Mouse (Mus musculus): ENCODE results near the gene Gm49387. TPM values are rescaled to one million over a fixed set of nuclear protein-coding genes. Genes with fewer than 3 reads are reported as not detected.
"Not testable (repeated sequence)": the region's sequence is repeated elsewhere in the genome, so short reads cannot be mapped to it uniquely, and the experiment has no call there.

The Gm49387 gene
- polyA plus RNA-seq, 1 experiment from 2014 or later: not detected

DNA sequence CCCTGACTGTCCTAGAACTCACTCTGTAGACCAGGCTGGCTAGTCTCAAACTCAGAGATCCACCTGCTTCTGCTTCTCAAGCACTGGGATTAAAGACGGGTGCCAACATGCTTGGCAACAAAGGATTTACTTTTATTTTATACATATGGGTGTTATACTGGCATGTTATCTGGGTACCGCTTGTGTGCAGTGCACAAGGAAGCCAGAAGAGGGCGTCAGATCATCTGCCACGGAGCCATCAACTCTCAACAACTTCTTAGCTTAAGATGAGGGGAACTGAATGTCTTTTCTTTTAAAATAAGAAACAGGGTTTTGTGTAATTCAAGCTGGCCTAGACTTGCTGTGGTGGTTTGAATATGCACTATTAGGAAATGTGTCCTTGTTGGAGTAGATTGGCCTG is 28.7 kb downstream of the Gm49387 start:
- H3K36me3 ChIP-seq: 0 out of 2 replicates have a peak, but pooled peaks cover 3% of the 10 kb centered on the region
- ATAC-seq: no peak
- H3K9ac ChIP-seq (replicated peaks): no peak overlapping the region
- H3K4me2 ChIP-seq (replicated peaks): no peak overlapping the region
- H3K4me1 ChIP-seq (replicated peaks): no peaks in the 10 kb centered on the region
- H3K27ac ChIP-seq: no peak overlapping the region
- 67% methylated on average over 4 of the region's 4 CpGs for WGBS
- no peak overlapping the region for H3K4me3 ChIP-seq (replicated peaks)
- H3K27me3 ChIP-seq: no peaks in the 10 kb centered on the region
- H3K9me3 ChIP-seq: no peaks in the 10 kb centered on the region

GRCm38 (mm10) chr14:31605514-31605913 is 35.2 kb downstream of the Gm49387 start:
- Histone ChIP-seq H3K4me1 (replicated peaks) (no peaks in the 10 kb centered on the region), H3K9me3 (no peaks in the 10 kb centered on the region), H3K4me3 (replicated peaks) (no peak overlapping the region), H3K36me3 (no peaks in the 10 kb centered on the region), H3K27ac (no peak overlapping the region), H3K4me2 (replicated peaks) (no peak overlapping the region), H3K27me3 (no peaks in the 10 kb centered on the region), H3K9ac (replicated peaks) (no peak overlapping the region)
- ATAC-seq: no peak
- WGBS: 58% methylated on average over 6 of the region's 6 CpGs

DNA sequence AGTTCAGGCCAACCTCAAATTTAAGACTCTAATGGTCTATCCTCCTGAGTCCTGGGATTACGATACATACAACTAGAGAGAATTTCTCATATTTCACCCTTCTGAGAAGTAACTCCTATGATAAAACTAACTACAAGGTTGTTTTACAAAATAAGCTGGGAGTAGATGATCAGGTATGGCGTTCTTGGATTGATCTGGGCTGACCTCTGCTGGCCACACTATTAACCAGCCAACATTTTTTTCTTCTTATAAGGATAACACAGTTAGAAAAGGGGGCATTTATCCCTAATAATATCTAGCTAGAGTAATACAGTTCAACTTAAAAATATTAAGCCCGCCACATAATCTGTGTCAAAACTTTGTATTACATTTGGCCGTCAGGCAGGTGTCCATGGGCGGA is 35.8 kb downstream of the Gm49387 start:
- 84% methylated on average over 5 of the region's 5 CpGs for WGBS
- H3K27ac ChIP-seq: no peak overlapping the region
- ATAC-seq: no peak

DNA sequence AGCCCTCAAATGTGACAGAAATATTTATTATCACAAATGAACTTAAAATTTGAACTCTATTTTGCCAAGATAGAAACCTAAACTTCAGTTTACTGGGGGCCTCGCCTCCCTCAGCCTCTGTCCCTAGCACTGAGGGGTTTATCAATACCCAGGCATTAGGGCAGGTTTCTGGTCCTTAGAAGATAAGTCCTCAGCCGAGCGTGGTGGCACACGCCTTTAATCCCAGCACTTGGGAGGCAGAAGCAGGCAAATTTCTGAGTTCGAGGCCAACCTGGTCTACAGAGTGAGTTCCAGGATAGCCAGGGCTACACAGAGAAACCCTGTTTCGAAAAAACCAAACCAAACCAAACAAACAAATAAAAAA is 38.1 kb downstream of the Gm49387 start:
- not testable (repeated sequence) for H3K9ac ChIP-seq (replicated peaks); H3K9me3 ChIP-seq; ATAC-seq; H3K27ac ChIP-seq; H3K27me3 ChIP-seq; H3K4me1 ChIP-seq (replicated peaks); H3K36me3 ChIP-seq; H3K4me3 ChIP-seq (replicated peaks); H3K4me2 ChIP-seq (replicated peaks)
- WGBS: 87% methylated on average over 6 of the region's 6 CpGs

More for the DNA sequence above, 35.8 kb downstream of the Gm49387 start:
- no peak overlapping the region for H3K4me3 ChIP-seq (replicated peaks)
- no peaks in the 10 kb centered on the region for H3K27me3 ChIP-seq
- H3K36me3 ChIP-seq: no peaks in the 10 kb centered on the region
- H3K9me3 ChIP-seq: no peaks in the 10 kb centered on the region
- H3K9ac ChIP-seq (replicated peaks): no peak overlapping the region
- no peak overlapping the region for H3K4me2 ChIP-seq (replicated peaks)
- H3K4me1 ChIP-seq (replicated peaks): no peaks in the 10 kb centered on the region

DNA sequence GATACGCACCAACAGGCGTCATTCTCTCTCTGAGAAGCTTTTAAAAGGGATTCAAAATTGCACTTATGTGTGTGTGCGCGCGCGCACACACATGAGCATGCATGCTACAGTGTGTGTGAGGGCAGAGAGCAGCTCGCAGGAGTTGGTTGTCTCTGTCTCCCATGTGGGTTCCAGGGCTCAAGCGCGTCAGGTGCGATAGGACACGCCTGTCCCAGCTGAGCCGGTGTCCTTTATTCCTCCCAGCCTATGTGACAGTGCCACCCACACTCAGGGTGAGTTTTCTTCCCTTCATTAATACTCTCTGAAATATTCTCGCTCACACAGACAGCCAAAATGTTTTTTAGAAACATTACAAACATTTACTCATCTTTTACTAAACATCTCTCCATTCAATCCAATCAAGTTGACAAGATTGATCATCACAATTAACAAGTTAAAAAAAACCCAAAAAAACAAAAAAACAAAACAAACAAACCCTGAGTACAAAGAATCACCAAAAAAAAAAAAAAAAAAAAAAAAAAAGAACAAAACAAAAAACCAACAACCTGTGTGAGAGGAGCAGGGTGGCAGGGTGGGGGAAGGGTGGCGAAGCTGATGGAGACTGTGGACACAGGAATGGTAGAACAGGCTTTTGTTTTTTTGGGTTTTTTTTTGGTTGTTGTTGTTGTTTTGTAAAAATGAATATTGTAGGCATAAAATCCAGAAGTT is 38.6 kb downstream of the Gm49387 start:
- no peak overlapping the region for H3K27ac ChIP-seq
- no peak overlapping the region for H3K4me3 ChIP-seq (replicated peaks)
- no peaks in the 10 kb centered on the region for H3K4me1 ChIP-seq (replicated peaks)
- no peak for ATAC-seq
- no peaks in the 10 kb centered on the region for H3K9me3 ChIP-seq
- 90% methylated on average over 14 of the region's 14 CpGs for WGBS
- no peaks in the 10 kb centered on the region for H3K27me3 ChIP-seq
- H3K4me2 ChIP-seq (replicated peaks): no peak overlapping the region
- no peak overlapping the region for H3K9ac ChIP-seq (replicated peaks)
- no peaks in the 10 kb centered on the region for H3K36me3 ChIP-seq

DNA sequence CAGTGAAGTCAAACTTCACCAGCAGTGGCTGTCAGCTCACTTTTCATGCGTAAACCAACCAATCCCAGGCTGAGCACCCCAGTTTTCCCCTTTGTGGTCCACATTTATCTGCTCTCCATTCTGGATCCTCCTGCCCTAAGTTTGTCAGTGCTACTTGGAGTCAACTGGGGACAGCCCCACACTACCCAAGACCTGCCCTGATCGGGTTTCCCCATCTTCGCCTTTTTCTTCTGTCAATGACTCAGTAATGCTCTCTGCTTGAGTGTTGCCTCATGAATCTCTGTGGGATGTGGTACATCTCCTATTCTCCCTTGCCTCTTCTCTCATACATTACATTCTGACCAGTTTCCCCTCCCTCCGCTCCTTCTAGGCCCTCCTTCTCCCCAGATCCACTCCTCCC is 43.2 kb downstream of the Gm49387 start:
- Histone ChIP-seq H3K4me2 (replicated peaks) (no peak overlapping the region), H3K9me3 (no peaks in the 10 kb centered on the region), H3K4me3 (replicated peaks) (no peak overlapping the region), H3K27me3 (no peaks in the 10 kb centered on the region), H3K36me3 (no peaks in the 10 kb centered on the region), H3K9ac (replicated peaks) (no peak overlapping the region), H3K27ac (no peak overlapping the region), H3K4me1 (replicated peaks) (no peaks in the 10 kb centered on the region)
- ATAC-seq: no peak
- WGBS: 90% methylated on average over 4 of the region's 4 CpGs

DNA sequence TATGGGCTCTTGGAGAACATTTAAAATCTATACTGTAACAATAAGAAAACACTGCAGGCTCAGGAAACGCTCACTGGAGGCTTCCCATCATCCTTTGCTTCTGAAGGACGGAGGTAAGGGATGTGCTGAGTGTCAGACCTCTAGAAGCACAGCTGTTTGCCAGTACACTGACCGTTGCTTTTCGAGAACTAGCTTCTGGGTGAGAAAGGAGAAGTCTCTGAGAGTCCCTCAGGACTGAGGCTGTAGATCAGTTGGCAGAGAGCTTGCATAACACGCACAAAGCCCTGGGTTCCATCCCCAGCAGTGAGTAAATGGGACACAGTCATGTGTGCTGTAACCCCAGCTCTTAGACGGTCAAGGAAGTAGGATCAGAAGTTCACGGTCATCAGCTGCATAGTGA is 44.3 kb downstream of the Gm49387 start:
- H3K9me3 ChIP-seq: no peaks in the 10 kb centered on the region
- H3K9ac ChIP-seq (replicated peaks): no peak overlapping the region
- 82% methylated on average over 7 of the region's 7 CpGs for WGBS
- H3K4me3 ChIP-seq (replicated peaks): no peak overlapping the region
- no peaks in the 10 kb centered on the region for H3K4me1 ChIP-seq (replicated peaks)
- no peak overlapping the region for H3K4me2 ChIP-seq (replicated peaks)
- H3K27ac ChIP-seq: no peak overlapping the region
- no peaks in the 10 kb centered on the region for H3K27me3 ChIP-seq
- ATAC-seq: no peak
- no peaks in the 10 kb centered on the region for H3K36me3 ChIP-seq

GRCm38 (mm10) chr14:31594693-31595092 is 46.0 kb downstream of the Gm49387 start:
- no peaks in the 10 kb centered on the region for H3K27me3 ChIP-seq
- H3K9me3 ChIP-seq: no peaks in the 10 kb centered on the region
- H3K4me2 ChIP-seq (replicated peaks): no peak overlapping the region
- no peaks in the 10 kb centered on the region for H3K4me1 ChIP-seq (replicated peaks)
- H3K27ac ChIP-seq: no peak overlapping the region
- no peaks in the 10 kb centered on the region for H3K36me3 ChIP-seq
- no peak overlapping the region for H3K9ac ChIP-seq (replicated peaks)
- H3K4me3 ChIP-seq (replicated peaks): no peak overlapping the region
- WGBS: 72% methylated on average over 3 of the region's 3 CpGs
- ATAC-seq: no peak

DNA sequence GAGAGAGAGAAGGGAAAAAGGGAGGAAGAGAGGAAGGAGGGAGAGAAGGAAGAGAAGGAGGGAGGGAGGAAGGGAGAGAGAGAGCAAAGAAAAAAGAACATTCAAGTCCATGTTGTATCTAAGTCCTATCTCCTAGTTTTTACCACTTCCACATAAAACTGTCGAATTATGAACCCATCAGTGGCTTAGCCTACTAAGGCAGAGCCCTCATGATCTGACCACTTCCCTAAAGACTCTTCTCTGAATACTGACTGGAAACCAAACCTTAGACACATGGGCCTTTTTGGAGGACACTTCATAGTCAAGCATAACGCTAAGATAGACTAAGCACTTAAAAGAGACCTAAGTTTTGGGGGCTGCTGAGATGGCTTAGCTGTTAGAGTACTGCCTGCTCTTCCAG is 47.6 kb downstream of the Gm49387 start:
- H3K27me3 ChIP-seq: no peaks in the 10 kb centered on the region
- no peak overlapping the region for H3K4me3 ChIP-seq (replicated peaks)
- H3K9ac ChIP-seq (replicated peaks): no peak overlapping the region
- no peaks in the 10 kb centered on the region for H3K4me1 ChIP-seq (replicated peaks)
- H3K9me3 ChIP-seq: no peaks in the 10 kb centered on the region
- H3K4me2 ChIP-seq (replicated peaks): no peak overlapping the region
- no peak for ATAC-seq
- WGBS: 88% methylated on average over 2 of the region's 2 CpGs
- H3K36me3 ChIP-seq: no peaks in the 10 kb centered on the region
- no peak overlapping the region for H3K27ac ChIP-seq

- no peaks in the 10 kb centered on the region for H3K4me1 ChIP-seq (replicated peaks)
- H3K9ac ChIP-seq (replicated peaks): no peak within 1 kb of the TSS
- no peak for ATAC-seq
- H3K27ac ChIP-seq: no peak within 1 kb of the TSS
- H3K27me3 ChIP-seq: no peaks in the 10 kb centered on the region
- no peak within 1 kb of the TSS for H3K4me3 ChIP-seq (replicated peaks)
- 86% methylated on average over 3 of the region's 3 CpGs for WGBS
- H3K4me2 ChIP-seq (replicated peaks): no peak within 1 kb of the TSS
- no peaks in the 10 kb centered on the region for H3K36me3 ChIP-seq
- no peaks in the 10 kb centered on the region for H3K9me3 ChIP-seq
Measured at GRCm38 (mm10) chr14:31591243-31591642, 49.4 kb downstream of the Gm49387 start, which contains the start of gene Colq. Gene Colq, minus strand, starts transcription at chr14:31591343.

DNA sequence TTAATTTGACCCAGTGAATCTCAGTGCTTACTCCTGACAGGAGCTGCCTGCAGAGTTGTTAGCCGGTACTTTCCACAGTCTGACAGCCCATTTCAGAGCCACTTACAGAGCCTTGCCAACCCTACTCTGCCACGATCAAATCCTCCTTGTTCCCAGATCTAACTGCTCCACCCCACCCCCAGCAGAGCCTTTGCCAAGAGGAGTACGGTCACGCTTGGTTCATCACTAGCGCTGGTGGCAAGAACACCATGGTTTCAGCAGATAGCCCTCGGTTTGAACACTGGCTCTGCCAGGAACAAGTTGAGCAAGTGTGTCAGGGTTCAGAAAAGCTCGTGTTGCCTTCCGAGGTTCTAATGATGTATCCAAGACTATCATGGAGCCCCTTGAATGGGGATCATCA is 54.2 kb downstream of the Gm49387 start:
- H3K36me3 ChIP-seq: no peaks in the 10 kb centered on the region
- H3K4me2 ChIP-seq (replicated peaks): no peak overlapping the region
- no peak overlapping the region for H3K27ac ChIP-seq
- no peaks in the 10 kb centered on the region for H3K4me1 ChIP-seq (replicated peaks)
- no peak overlapping the region for H3K9ac ChIP-seq (replicated peaks)
- no peak overlapping the region for H3K4me3 ChIP-seq (replicated peaks)
- ATAC-seq: no peak
- H3K27me3 ChIP-seq: no peaks in the 10 kb centered on the region
- 86% methylated on average over 8 of the region's 8 CpGs for WGBS
- H3K9me3 ChIP-seq: no peaks in the 10 kb centered on the region

DNA sequence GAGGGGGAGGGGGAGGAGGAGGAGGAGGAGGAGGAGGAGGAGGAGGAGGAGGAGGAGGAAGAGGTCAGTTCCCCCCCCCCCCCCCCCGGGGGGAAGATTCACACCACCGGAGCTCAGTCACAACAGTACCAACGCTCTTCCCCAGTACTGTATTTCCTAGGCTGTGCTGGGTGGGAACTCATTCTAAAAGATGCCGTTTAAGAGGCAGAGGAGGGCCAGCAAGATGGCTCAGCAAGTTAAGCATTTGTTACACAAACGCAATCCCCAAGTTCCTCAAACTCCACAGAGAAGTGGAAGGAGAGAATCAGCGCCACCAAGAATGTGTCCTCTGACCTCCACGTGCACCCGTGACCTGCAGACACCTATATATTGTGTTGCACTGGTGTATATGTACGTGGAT is 57.6 kb downstream of the Gm49387 start:
- Histone ChIP-seq H3K4me2 (replicated peaks) (no peak overlapping the region), H3K27ac (no peak overlapping the region), H3K9ac (replicated peaks) (no peak overlapping the region), H3K9me3 (no peaks in the 10 kb centered on the region), H3K27me3 (no peaks in the 10 kb centered on the region), H3K4me3 (replicated peaks) (no peak overlapping the region), H3K36me3 (no peaks in the 10 kb centered on the region), H3K4me1 (replicated peaks) (no peaks in the 10 kb centered on the region)
- WGBS: 90% methylated on average over 8 of the region's 9 CpGs
- ATAC-seq: no peak

All from midbrain, embryonic 13.5 days (tissue).